Mouse (Mus musculus): ENCODE data around the gene Chl1. TPM values are rescaled to one million over a fixed set of nuclear protein-coding genes. Genes with fewer than 3 reads are reported as not detected.

Chl1 gene
- polyA plus RNA-seq, 1 experiment from 2014 or later = 0.14 TPM

GRCm38 (mm10) chr6:103542576-103542975 lies 32.2 kb downstream of the Chl1 start:
- Histone ChIP-seq H3K4me2 (no peak overlapping the region), H3K36me3 (ENCODE audit: insufficient read depth) (no peaks in the 10 kb centered on the region), H3K9ac (no peak overlapping the region), H3K27me3 (ENCODE audit: insufficient read depth, low read length) (no peaks in the 10 kb centered on the region), H3K27ac (ENCODE audit: low read depth) (no peak overlapping the region), H3K9me3 (ENCODE audit: low read depth, low read length) (no peaks in the 10 kb centered on the region), H3K4me3 (ENCODE audit: low read depth, low read length) (no peak overlapping the region), H3K4me1 (ENCODE audit: insufficient read depth) (no peaks in the 10 kb centered on the region)
- ATAC-seq (ENCODE audit: insufficient read depth) = no peak
- DNase-seq = no peak
- WGBS = 90% methylated on average over 2 of the region's 2 CpGs
- no peak for TF ChIP-seq CTCF (IDR thresholded peaks at IDR 0.05; ENCODE audit: low read depth)

DNA sequence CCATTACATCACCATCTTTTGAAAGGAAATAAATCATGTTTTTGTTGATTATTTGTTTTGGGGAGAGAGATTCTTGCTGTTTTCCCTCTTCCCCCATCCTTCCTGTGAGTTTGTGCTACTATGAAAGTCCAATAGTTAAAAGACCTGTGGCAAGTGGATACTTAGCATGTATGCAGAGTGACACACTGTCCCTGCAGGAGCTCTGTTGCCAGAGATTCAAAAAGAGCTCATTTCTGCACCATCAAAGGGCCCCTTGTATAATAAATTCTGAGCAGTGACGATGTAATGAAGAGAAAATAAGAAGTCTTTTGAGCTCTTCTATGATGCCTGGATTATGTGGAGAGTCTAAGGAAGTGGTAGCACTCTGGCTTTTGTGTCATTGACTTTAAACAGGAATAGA lies 33.4 kb downstream of the Chl1 start:
- Histone ChIP-seq H3K4me3 (ENCODE audit: low read depth, low read length) (no peak overlapping the region), H3K27me3 (ENCODE audit: insufficient read depth, low read length) (no peaks in the 10 kb centered on the region), H3K9ac (no peak overlapping the region), H3K36me3 (ENCODE audit: insufficient read depth) (no peaks in the 10 kb centered on the region), H3K9me3 (ENCODE audit: low read depth, low read length) (no peaks in the 10 kb centered on the region), H3K27ac (ENCODE audit: low read depth) (no peak overlapping the region), H3K4me2 (no peak overlapping the region), H3K4me1 (ENCODE audit: insufficient read depth) (no peaks in the 10 kb centered on the region)
- DNase-seq (no peak), ATAC-seq (ENCODE audit: insufficient read depth) (no peak)
- 65% methylated on average over 1 of the region's 1 CpGs for WGBS
- no peak for TF ChIP-seq CTCF (IDR thresholded peaks at IDR 0.05; ENCODE audit: low read depth)

DNA sequence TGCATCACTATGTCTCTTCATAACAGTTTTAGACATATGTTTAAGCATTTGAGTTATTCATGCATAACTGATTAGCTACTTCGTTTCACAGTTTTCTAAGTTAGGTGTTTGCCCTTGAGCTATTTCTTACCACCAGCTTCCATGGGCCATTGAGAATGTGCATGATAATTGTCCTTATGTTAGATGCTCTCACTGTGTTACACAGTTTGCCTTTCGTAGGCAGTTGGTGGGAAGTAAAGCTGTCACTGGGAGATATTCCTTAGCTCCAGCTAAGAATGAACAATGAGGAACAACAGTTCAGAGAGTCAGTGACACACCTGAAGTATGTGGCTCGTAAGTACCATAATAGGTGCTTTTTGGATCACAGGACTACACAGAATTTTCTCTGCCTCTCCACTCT lies 35.9 kb downstream of the Chl1 start:
- Histone ChIP-seq H3K36me3 (ENCODE audit: insufficient read depth) (no peaks in the 10 kb centered on the region), H3K4me1 (ENCODE audit: insufficient read depth) (no peaks in the 10 kb centered on the region), H3K9ac (no peak overlapping the region), H3K27ac (ENCODE audit: low read depth) (no peak overlapping the region), H3K4me3 (ENCODE audit: low read depth, low read length) (no peak overlapping the region), H3K9me3 (ENCODE audit: low read depth, low read length) (no peaks in the 10 kb centered on the region), H3K4me2 (no peak overlapping the region), H3K27me3 (ENCODE audit: insufficient read depth, low read length) (no peaks in the 10 kb centered on the region)
- no peak for ATAC-seq (ENCODE audit: insufficient read depth)
- DNase-seq = no peak
- no peak for TF ChIP-seq CTCF (IDR thresholded peaks at IDR 0.05; ENCODE audit: low read depth)
- 73% methylated on average over 3 of the region's 3 CpGs for WGBS

DNA sequence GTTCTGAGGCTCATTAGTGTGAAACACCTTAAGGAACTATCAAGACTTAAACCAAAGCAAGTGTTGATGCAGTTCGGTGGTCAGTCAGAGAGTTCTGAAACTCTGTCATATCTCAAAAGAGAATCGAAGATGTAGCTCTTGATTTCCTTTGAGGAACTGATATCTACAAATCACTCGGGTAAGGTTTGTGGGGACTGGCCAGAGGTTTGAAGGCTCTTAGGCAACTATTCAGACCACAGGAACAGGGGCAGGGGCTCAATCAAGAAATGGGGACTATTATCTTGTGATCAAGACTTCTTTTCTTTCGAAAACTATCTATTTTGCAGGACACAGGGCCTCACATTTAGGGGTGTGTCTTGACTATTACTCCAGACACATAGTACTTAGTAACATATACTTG lies 39.5 kb downstream of the Chl1 start:
- WGBS = 81% methylated on average over 4 of the region's 4 CpGs
- no peak overlapping the region for H3K27ac ChIP-seq (ENCODE audit: low read depth)
- H3K9me3 ChIP-seq (ENCODE audit: low read depth, low read length) = no peaks in the 10 kb centered on the region
- no peak overlapping the region for H3K4me2 ChIP-seq
- H3K4me1 ChIP-seq (ENCODE audit: insufficient read depth) = no peaks in the 10 kb centered on the region
- H3K4me3 ChIP-seq (ENCODE audit: low read depth, low read length) = no peak overlapping the region
- no peak for TF ChIP-seq CTCF (IDR thresholded peaks at IDR 0.05; ENCODE audit: low read depth)
- DNase-seq = no peak
- no peaks in the 10 kb centered on the region for H3K27me3 ChIP-seq (ENCODE audit: insufficient read depth, low read length)
- no peaks in the 10 kb centered on the region for H3K36me3 ChIP-seq (ENCODE audit: insufficient read depth)
- no peak for ATAC-seq (ENCODE audit: insufficient read depth)
- no peak overlapping the region for H3K9ac ChIP-seq

- no peak overlapping the region for H3K27ac ChIP-seq (ENCODE audit: low read depth)
- H3K4me1 ChIP-seq (ENCODE audit: insufficient read depth) = no peaks in the 10 kb centered on the region
- no peak for TF ChIP-seq CTCF (IDR thresholded peaks at IDR 0.05; ENCODE audit: low read depth)
- no peak overlapping the region for H3K4me2 ChIP-seq
- H3K27me3 ChIP-seq (ENCODE audit: insufficient read depth, low read length) = no peaks in the 10 kb centered on the region
- no peak for ATAC-seq (ENCODE audit: insufficient read depth)
- H3K9ac ChIP-seq = no peak overlapping the region
- no peaks in the 10 kb centered on the region for H3K9me3 ChIP-seq (ENCODE audit: low read depth, low read length)
- no peak for DNase-seq
- no peak overlapping the region for H3K4me3 ChIP-seq (ENCODE audit: low read depth, low read length)
- WGBS = 53% methylated on average over 5 of the region's 5 CpGs
- H3K36me3 ChIP-seq (ENCODE audit: insufficient read depth) = no peaks in the 10 kb centered on the region
Observed at GRCm38 (mm10) chr6:103558037-103558893, 47.9 kb downstream of the Chl1 start.

- no peak for TF ChIP-seq CTCF (IDR thresholded peaks at IDR 0.05; ENCODE audit: low read depth)
- 26% methylated on average over 3 of the region's 3 CpGs for WGBS
- ATAC-seq (ENCODE audit: insufficient read depth) = peak; percentile 75; the same call in 1 of the 2 replicates
- Histone ChIP-seq H3K27me3 (ENCODE audit: insufficient read depth, low read length) (no peaks in the 10 kb centered on the region), H3K27ac (ENCODE audit: low read depth) (no peak overlapping the region), H3K9me3 (ENCODE audit: low read depth, low read length) (no peaks in the 10 kb centered on the region), H3K4me3 (ENCODE audit: low read depth, low read length) (no peak overlapping the region), H3K4me2 (no peak overlapping the region), H3K9ac (no peak overlapping the region), H3K4me1 (ENCODE audit: insufficient read depth) (no peaks in the 10 kb centered on the region), H3K36me3 (ENCODE audit: insufficient read depth) (no peaks in the 10 kb centered on the region)
- DNase-seq = peak; percentile 80
Observed at GRCm38 (mm10) chr6:103558894-103559225, 48.5 kb downstream of the Chl1 start.

DNA sequence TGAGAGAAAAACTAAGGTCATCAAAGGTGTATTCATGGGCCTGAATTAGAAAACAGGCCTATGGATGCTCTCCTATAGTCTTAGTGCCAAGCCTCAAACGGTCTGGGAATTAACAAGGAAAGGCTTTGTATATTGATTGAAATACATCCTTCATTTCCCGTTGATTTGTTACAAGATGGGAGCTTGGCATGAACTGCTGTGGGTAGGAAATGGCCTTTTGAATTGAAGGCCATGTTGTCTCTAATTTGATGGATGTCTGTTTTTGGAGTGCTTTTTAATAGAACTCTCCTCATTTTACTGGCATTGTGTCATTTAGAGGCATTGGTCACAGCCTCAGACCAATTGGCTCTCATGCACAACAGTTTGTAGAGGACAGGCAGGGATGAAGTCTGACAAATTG lies 49.0 kb downstream of the Chl1 start:
- Histone ChIP-seq H3K36me3 (ENCODE audit: insufficient read depth) (no peaks in the 10 kb centered on the region), H3K9ac (no peak overlapping the region), H3K4me2 (no peak overlapping the region), H3K9me3 (ENCODE audit: low read depth, low read length) (no peaks in the 10 kb centered on the region), H3K4me3 (ENCODE audit: low read depth, low read length) (no peak overlapping the region), H3K27ac (ENCODE audit: low read depth) (no peak overlapping the region), H3K27me3 (ENCODE audit: insufficient read depth, low read length) (no peaks in the 10 kb centered on the region), H3K4me1 (ENCODE audit: insufficient read depth) (no peaks in the 10 kb centered on the region)
- WGBS = 56% methylated on average over 2 of the region's 2 CpGs
- ATAC-seq (ENCODE audit: insufficient read depth) (no peak), DNase-seq (no peak)
- TF ChIP-seq CTCF (IDR thresholded peaks at IDR 0.05; ENCODE audit: low read depth) = no peak

All from lung, embryonic 14.5 days (tissue).